Comparison of ENCODE assay signal across 8 mouse cellular contexts in genomic region chr8:84908421-84909161, GRCm38 (mm10). TPM values are rescaled to one million over a fixed set of nuclear protein-coding genes. Genes with fewer than 3 reads are reported as not detected.
DNase-seq lines count a peak whose midpoint lies in the region; ATAC-seq and TF ChIP-seq lines count a peak whose summit lies in the region.

Dnase2a (plus strand) TSS chr8:84908560.

- 0 out of 2 replicates have a peak within 1 kb of the TSS, but pooled peaks have one; percentile 19 for H3K27ac ChIP-seq in forebrain, embryonic 12.5 days
- no peak within 1 kb of the TSS for H3K27ac ChIP-seq in heart, postnatal 0 days (ENCODE audit: low read depth)
- H3K27ac ChIP-seq in liver, postnatal 0 days (ENCODE audit: low read depth), result peak within 1 kb of the TSS; percentile 84
- H3K27ac ChIP-seq in neural tube, embryonic 14.5 days (ENCODE audit: low read depth, low read length), result no peak within 1 kb of the TSS

- peak; percentile 84 to 85 for DNase-seq in CD8-positive naive resting alpha-beta T cell, adult 2 months (ENCODE audit: low read depth in 2 of 2, low spot score in 2 of 2)
- DNase-seq in c-Kit-positive CD71-negative TER-119-negative erythroid progenitor cells, embryonic 14.5 days (ENCODE audit: low read depth), result peak; percentile 95
- peak; percentile 94 for DNase-seq in heart, postnatal 0 days (ENCODE audit: low spot score)
- peak; percentile 97 to 98 for DNase-seq in kidney, postnatal 4 days
- peak; percentile 97 for DNase-seq in liver, postnatal 0 days
- peak; percentile 97 for DNase-seq in testis, postnatal 10 days (ENCODE audit: low spot score)

- WGBS in forebrain, embryonic 12.5 days, result under 1% methylated on average over 45 of the region's 45 CpGs
- WGBS in heart, postnatal 0 days, result 2% methylated on average over 44 of the region's 45 CpGs
- 1% methylated on average over 45 of the region's 45 CpGs for WGBS in liver, postnatal 0 days (ENCODE audit: insufficient replicate concordance)
- 1% methylated on average over 45 of the region's 45 CpGs for WGBS in neural tube, embryonic 14.5 days

- peak within 1 kb of the TSS; percentile 78 for H3K4me2 ChIP-seq in forebrain, embryonic 12.5 days
- H3K4me2 ChIP-seq in heart, postnatal 0 days (ENCODE audit: low read depth, low read length), result peak within 1 kb of the TSS; percentile 69
- H3K4me2 ChIP-seq in liver, postnatal 0 days (ENCODE audit: low read depth, low read length), result peak within 1 kb of the TSS; percentile 95
- H3K4me2 ChIP-seq in neural tube, embryonic 14.5 days (ENCODE audit: low read depth, low read length), result peak within 1 kb of the TSS; percentile 59

- H3K27me3 ChIP-seq in forebrain, embryonic 12.5 days, result peaks cover 58% of the 10 kb centered on the region
- H3K27me3 ChIP-seq in heart, postnatal 0 days (ENCODE audit: control insufficient read depth, insufficient read depth, low read length), result peaks cover 51% of the 10 kb centered on the region
- peaks cover 16% of the 10 kb centered on the region for H3K27me3 ChIP-seq in liver, postnatal 0 days (ENCODE audit: insufficient read depth, low read length)
- peaks cover 10% of the 10 kb centered on the region for H3K27me3 ChIP-seq in neural tube, embryonic 14.5 days (ENCODE audit: control insufficient read depth, insufficient read depth, low read length)

- TF ChIP-seq EP300 in heart, postnatal 0 days (IDR thresholded peaks at IDR 0.05; ENCODE audit: low read depth), result no peak
- 0 out of 2 replicates have a peak, but pooled peaks have one; percentile 27 for TF ChIP-seq EP300 in liver, postnatal 0 days (IDR thresholded peaks at IDR 0.05; ENCODE audit: low read depth)

- no peaks in the 10 kb centered on the region for H3K9me3 ChIP-seq in forebrain, embryonic 12.5 days
- no peaks in the 10 kb centered on the region for H3K9me3 ChIP-seq in heart, postnatal 0 days (replicated peaks; ENCODE audit: control insufficient read depth, low read length)
- no peaks in the 10 kb centered on the region for H3K9me3 ChIP-seq in liver, postnatal 0 days (ENCODE audit: low read length)
- H3K9me3 ChIP-seq in neural tube, embryonic 14.5 days (ENCODE audit: control insufficient read depth, low read length), result no peaks in the 10 kb centered on the region

- peak; percentile 89 for ATAC-seq in forebrain, embryonic 12.5 days (ENCODE audit: low FRiP score)
- peak; percentile 96 for ATAC-seq in heart, postnatal 0 days (ENCODE audit: insufficient read depth, low read depth)
- ATAC-seq in liver, postnatal 0 days, result peak; percentile 93
- ATAC-seq in neural tube, embryonic 14.5 days (ENCODE audit: low read depth), result peak; percentile 68

- H3K4me3 ChIP-seq in forebrain, embryonic 12.5 days (replicated peaks), result peak within 1 kb of the TSS; percentile 50
- peak within 1 kb of the TSS; percentile 52 for H3K4me3 ChIP-seq in heart, postnatal 0 days (ENCODE audit: low read depth, low read length)
- H3K4me3 ChIP-seq in liver, postnatal 0 days (ENCODE audit: low read depth, low read length), result peak within 1 kb of the TSS; percentile 65
- peak within 1 kb of the TSS; percentile 33 for H3K4me3 ChIP-seq in neural tube, embryonic 14.5 days (ENCODE audit: low read depth, low read length)

- no peak for TF ChIP-seq CTCF in heart, postnatal 0 days (IDR thresholded peaks at IDR 0.05; ENCODE audit: low read depth)
- TF ChIP-seq CTCF in liver, postnatal 0 days (IDR thresholded peaks at IDR 0.05; ENCODE audit: low read depth), result no peak

- H3K4me1 ChIP-seq in forebrain, embryonic 12.5 days, result peaks cover 26% of the 10 kb centered on the region
- H3K4me1 ChIP-seq in heart, postnatal 0 days (ENCODE audit: control insufficient read depth, insufficient read depth), result peaks cover 9% of the 10 kb centered on the region; the same call in 1 of the 2 replicates
- peaks cover 31% of the 10 kb centered on the region for H3K4me1 ChIP-seq in liver, postnatal 0 days (ENCODE audit: insufficient read depth)
- H3K4me1 ChIP-seq in neural tube, embryonic 14.5 days (ENCODE audit: control insufficient read depth, insufficient read depth, low read length), result 0 out of 2 replicates have a peak, but pooled peaks cover under 1% of the 10 kb centered on the region

- peak within 1 kb of the TSS; percentile 62 for H3K9ac ChIP-seq in forebrain, embryonic 12.5 days
- H3K9ac ChIP-seq in heart, postnatal 0 days (replicated peaks; ENCODE audit: low read depth, low read length), result no peak within 1 kb of the TSS; the same call in 1 of the 2 replicates
- H3K9ac ChIP-seq in liver, postnatal 0 days (replicated peaks), result peak within 1 kb of the TSS; percentile 85
- H3K9ac ChIP-seq in neural tube, embryonic 14.5 days (replicated peaks; ENCODE audit: low read depth, low read length), result peak within 1 kb of the TSS; percentile 47; the same call in 1 of the 2 replicates

- H3K36me3 ChIP-seq in forebrain, embryonic 12.5 days (replicated peaks), result peaks cover 29% of the 10 kb centered on the region
- H3K36me3 ChIP-seq in heart, postnatal 0 days (replicated peaks; ENCODE audit: control insufficient read depth, insufficient read depth, low read length), result no peaks in the 10 kb centered on the region
- peaks cover 22% of the 10 kb centered on the region for H3K36me3 ChIP-seq in liver, postnatal 0 days (replicated peaks; ENCODE audit: insufficient read depth, low read length)
- peaks cover 31% of the 10 kb centered on the region for H3K36me3 ChIP-seq in neural tube, embryonic 14.5 days (ENCODE audit: control insufficient read depth, insufficient read depth, low read length)

RNA-seq across cellular contexts. Expression of gene Dnase2a, which starts in this region (rescaled TPM):
- 8.7 and 9.8 TPM in 2 replicates for polyA plus RNA-seq in forebrain, embryonic 12.5 days (2016; fragmentation: Nextera tagmentation; extraction: Ambion mirVana)
- 6.0 and 11.0 TPM in 2 replicates for total RNA-seq in heart, postnatal 0 days (2014; rRNA removed; ENCODE audit: low replicate concordance)
- polyA plus RNA-seq in heart, postnatal 0 days (2015; fragmentation: Nextera tagmentation; extraction: Ambion mirVana), result 4.6 and 5.6 TPM in 2 replicates
- 15.4 and 16.0 TPM in 2 replicates for polyA plus RNA-seq in liver, postnatal 0 days (2015; fragmentation: Nextera tagmentation; extraction: Ambion mirVana)
- polyA plus RNA-seq in neural tube, embryonic 14.5 days (2014; fragmentation: Nextera tagmentation; extraction: Ambion mirVana), result 5.0 and 5.3 TPM in 2 replicates

Comparison
In these comparisons a context has a peak if more than half of its experiments do, and no peak if none do; other contexts are left out.
1. H3K27ac ChIP-seq: peak in forebrain, embryonic 12.5 days (single experiment) and liver, postnatal 0 days (single experiment); none in heart, postnatal 0 days (single experiment) and neural tube, embryonic 14.5 days (single experiment).
2. Peak in every context shown above with its lines, with median percentiles within 50 percentile points of each other: DNase-seq, ATAC-seq, H3K4me2 ChIP-seq and H3K4me3 ChIP-seq.